Mouse (Mus musculus) liver, embryonic 12.5 days (tissue): Measurements from ENCODE around the gene Gzmd. TPM values are rescaled to one million over a fixed set of nuclear protein-coding genes. Genes with fewer than 3 reads are reported as not detected.
"Not testable (repeated sequence)": the region's sequence is repeated elsewhere in the genome, so short reads cannot be mapped to it uniquely, and the experiment has no call there.

Source experiments
- ATAC-seq: fragments of 200-750 bp; cut with Nextera tagmentation; 2 replicates; pipeline ENCODE4 v1.8.0; 2017; ENCODE audit warnings: moderate number of reproducible peaks, mild to moderate bottlenecking, moderate library complexity
- H3K27ac ChIP-seq: fragments of 300-500 bp; sonication (generic); 2 replicates; pipeline ENCODE4 v1.5.1; 2016; ENCODE audit warnings: mild to moderate bottlenecking
- H3K27me3 ChIP-seq: fragments of 300-500 bp; sonication (generic); replicated peaks from 2 replicates; pipeline ENCODE4 v1.6.1; 2016; ENCODE audit warnings: mild to moderate bottlenecking, moderate library complexity
- H3K36me3 ChIP-seq: fragments of 300-500 bp; sonication (generic); 2 replicates; pipeline ENCODE4 v1.6.1; 2016; ENCODE audit warnings: mild to moderate bottlenecking, moderate library complexity
- H3K4me1 ChIP-seq: fragments of 300-500 bp; sonication (generic); 2 replicates; pipeline ENCODE4 v1.6.1; 2016
- H3K4me2 ChIP-seq: fragments of 300-500 bp; sonication (generic); 2 replicates; pipeline ENCODE4 v1.6.1; 2016; ENCODE audit warnings: mild to moderate bottlenecking, moderate library complexity
- H3K4me3 ChIP-seq: fragments of 300-500 bp; sonication (generic); 2 replicates; pipeline ENCODE4 v1.5.1; 2016; ENCODE audit warnings: mild to moderate bottlenecking, moderate library complexity
- H3K9ac ChIP-seq: fragments of 300-500 bp; sonication (generic); 2 replicates; pipeline ENCODE4 v1.6.1; 2016; ENCODE audit warnings: mild to moderate bottlenecking, moderate library complexity
- H3K9me3 ChIP-seq: fragments of 300-500 bp; sonication (generic); replicated peaks from 2 replicates; pipeline ENCODE4 v1.6.1; 2016; ENCODE audit warnings: mild to moderate bottlenecking, moderate library complexity
- WGBS: fragments of 180-500 bp; shearing (Covaris S2); methylation state at CpG from one replicate; pipeline ENCODE4 v1.1.7; 2016; ENCODE audit not compliant: insufficient replicate concordance; 5-methylcytosine and 5-hydroxymethylcytosine counted together
- polyA plus RNA-seq: library from polyadenylated mRNA; unstranded; fragments of >200 nt; fragmentation: Nextera tagmentation; extraction: Ambion mirVana; gene quantifications from 2 replicates; pipeline ENCODE4 v1.2.1, GENCODE M21; 2016

The Gzmd gene
- polyA plus RNA-seq, 1 experiment from 2014 or later, result not detected

DNA sequence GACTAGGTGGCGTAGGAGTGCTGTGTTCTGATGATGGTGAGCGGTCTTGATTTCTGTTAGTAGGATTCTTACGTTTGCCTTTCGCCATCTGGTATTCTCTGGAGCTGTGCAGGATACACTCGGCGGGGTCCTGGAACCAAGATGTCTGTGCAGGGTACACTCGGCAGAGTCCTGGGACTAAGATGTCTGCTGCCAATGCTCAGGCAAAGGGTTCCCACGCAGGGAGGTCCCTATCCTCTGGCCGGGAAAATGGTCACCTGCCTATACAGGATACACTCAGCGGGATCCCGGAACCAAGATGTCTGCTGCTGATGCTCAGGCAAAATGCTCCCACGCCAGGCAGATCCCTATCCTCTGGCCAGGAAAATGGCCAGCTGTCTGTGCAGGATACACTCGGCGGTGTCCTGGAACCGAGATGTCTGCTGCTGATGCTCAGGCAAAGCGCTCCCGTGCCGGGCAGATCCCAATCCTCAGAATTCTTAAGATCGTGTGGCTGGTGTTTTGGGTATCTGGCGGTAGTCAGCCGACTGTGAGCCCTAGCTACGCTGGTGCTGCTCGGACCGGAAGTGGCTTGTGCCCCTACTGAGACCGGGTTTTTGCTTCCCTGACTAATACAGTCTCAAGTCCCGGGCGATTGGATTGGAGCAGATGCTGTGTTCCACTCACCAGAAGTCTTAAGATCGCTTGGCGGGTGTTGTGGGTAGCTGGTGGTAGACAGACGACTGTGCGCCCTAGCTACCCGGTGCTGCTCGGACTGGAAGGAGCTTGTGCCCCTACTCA, 16.7 kb downstream of the Gzmd start:
- H3K4me1 ChIP-seq, H3K27ac ChIP-seq, ATAC-seq, H3K27me3 ChIP-seq, H3K9me3 ChIP-seq, H3K9ac ChIP-seq, H3K36me3 ChIP-seq, H3K4me2 ChIP-seq, H3K4me3 ChIP-seq: not testable (repeated sequence)
- WGBS, result 73% methylated on average over 33 of the region's 33 CpGs

GRCm38 (mm10) chr14:56105447-56106180, 26.8 kb downstream of the Gzmd start:
- 73% methylated on average over 13 of the region's 13 CpGs for WGBS
- no peak for ATAC-seq
- H3K4me3 ChIP-seq, result no peak overlapping the region
- no peaks in the 10 kb centered on the region for H3K4me1 ChIP-seq
- no peak overlapping the region for H3K27ac ChIP-seq
- no peak overlapping the region for H3K4me2 ChIP-seq
- H3K9ac ChIP-seq, result no peak overlapping the region
- no peaks in the 10 kb centered on the region for H3K9me3 ChIP-seq
- H3K36me3 ChIP-seq, result no peaks in the 10 kb centered on the region
- H3K27me3 ChIP-seq, result no peaks in the 10 kb centered on the region

- no peak overlapping the region for H3K27ac ChIP-seq
- H3K9ac ChIP-seq, result no peak overlapping the region
- no peaks in the 10 kb centered on the region for H3K9me3 ChIP-seq
- ATAC-seq, result no peak
- H3K36me3 ChIP-seq, result no peaks in the 10 kb centered on the region
- H3K4me2 ChIP-seq, result no peak overlapping the region
- no peaks in the 10 kb centered on the region for H3K4me1 ChIP-seq
- H3K27me3 ChIP-seq, result no peaks in the 10 kb centered on the region
- no peak overlapping the region for H3K4me3 ChIP-seq
- WGBS, result 69% methylated on average over 5 of the region's 5 CpGs
Observed at GRCm38 (mm10) chr14:56105016-56105415, 27.4 kb downstream of the Gzmd start.

GRCm38 (mm10) chr14:56103452-56103851, 29.0 kb downstream of the Gzmd start:
- H3K27me3 ChIP-seq, result no peaks in the 10 kb centered on the region
- no peaks in the 10 kb centered on the region for H3K4me1 ChIP-seq
- H3K4me2 ChIP-seq, result no peak overlapping the region
- H3K4me3 ChIP-seq, result no peak overlapping the region
- no peak for ATAC-seq
- no peaks in the 10 kb centered on the region for H3K9me3 ChIP-seq
- H3K27ac ChIP-seq, result no peak overlapping the region
- WGBS, result 57% methylated on average over 3 of the region's 3 CpGs
- H3K9ac ChIP-seq, result no peak overlapping the region
- H3K36me3 ChIP-seq, result no peaks in the 10 kb centered on the region

GRCm38 (mm10) chr14:56102386-56102785, 30.0 kb downstream of the Gzmd start, which contains the start of gene Ctsg:
TSS of gene Ctsg (minus strand) at chr14:56102574.
- no peak within 1 kb of the TSS for H3K9ac ChIP-seq
- H3K9me3 ChIP-seq, result no peaks in the 10 kb centered on the region
- H3K4me1 ChIP-seq, result no peaks in the 10 kb centered on the region
- no peak within 1 kb of the TSS for H3K4me2 ChIP-seq
- H3K27ac ChIP-seq, result no peak within 1 kb of the TSS
- no peaks in the 10 kb centered on the region for H3K36me3 ChIP-seq
- no peak for ATAC-seq
- no peaks in the 10 kb centered on the region for H3K27me3 ChIP-seq
- 53% methylated on average over 10 of the region's 10 CpGs for WGBS
- no peak within 1 kb of the TSS for H3K4me3 ChIP-seq

GRCm38 (mm10) chr14:56098940-56099339, 33.5 kb downstream of the Gzmd start:
- H3K9me3 ChIP-seq, result no peaks in the 10 kb centered on the region
- no peaks in the 10 kb centered on the region for H3K36me3 ChIP-seq
- H3K27me3 ChIP-seq, result no peaks in the 10 kb centered on the region
- H3K4me3 ChIP-seq, result no peak overlapping the region
- H3K4me2 ChIP-seq, result no peak overlapping the region
- H3K4me1 ChIP-seq, result no peaks in the 10 kb centered on the region
- no peak for ATAC-seq
- WGBS, result 54% methylated on average over 4 of the region's 4 CpGs
- H3K27ac ChIP-seq, result no peak overlapping the region
- H3K9ac ChIP-seq, result no peak overlapping the region

- Histone ChIP-seq H3K9me3 (no peaks in the 10 kb centered on the region), H3K36me3 (no peaks in the 10 kb centered on the region), H3K4me1 (no peaks in the 10 kb centered on the region), H3K4me2 (no peak overlapping the region), H3K9ac (no peak overlapping the region), H3K27me3 (no peaks in the 10 kb centered on the region), H3K4me3 (no peak overlapping the region), H3K27ac (no peak overlapping the region)
- 53% methylated on average over 1 of the region's 1 CpGs for WGBS
- ATAC-seq, result no peak
Observed at GRCm38 (mm10) chr14:56097597-56097996, 34.8 kb downstream of the Gzmd start.

GRCm38 (mm10) chr14:56093353-56093752, 39.1 kb downstream of the Gzmd start:
- Histone ChIP-seq H3K4me3 (no peak overlapping the region), H3K9me3 (no peaks in the 10 kb centered on the region), H3K27ac (no peak overlapping the region), H3K9ac (no peak overlapping the region), H3K27me3 (no peaks in the 10 kb centered on the region), H3K4me1 (no peaks in the 10 kb centered on the region), H3K36me3 (no peaks in the 10 kb centered on the region), H3K4me2 (no peak overlapping the region)
- 32% methylated on average over 2 of the region's 2 CpGs for WGBS
- ATAC-seq, result no peak

- Histone ChIP-seq H3K27ac (no peak overlapping the region), H3K4me3 (no peak overlapping the region), H3K9ac (no peak overlapping the region), H3K27me3 (no peaks in the 10 kb centered on the region), H3K4me1 (no peaks in the 10 kb centered on the region), H3K9me3 (no peaks in the 10 kb centered on the region), H3K36me3 (no peaks in the 10 kb centered on the region), H3K4me2 (no peak overlapping the region)
- 32% methylated on average over 3 of the region's 3 CpGs for WGBS
- no peak for ATAC-seq
Observed at GRCm38 (mm10) chr14:56086711-56087110, 45.7 kb downstream of the Gzmd start.

DNA sequence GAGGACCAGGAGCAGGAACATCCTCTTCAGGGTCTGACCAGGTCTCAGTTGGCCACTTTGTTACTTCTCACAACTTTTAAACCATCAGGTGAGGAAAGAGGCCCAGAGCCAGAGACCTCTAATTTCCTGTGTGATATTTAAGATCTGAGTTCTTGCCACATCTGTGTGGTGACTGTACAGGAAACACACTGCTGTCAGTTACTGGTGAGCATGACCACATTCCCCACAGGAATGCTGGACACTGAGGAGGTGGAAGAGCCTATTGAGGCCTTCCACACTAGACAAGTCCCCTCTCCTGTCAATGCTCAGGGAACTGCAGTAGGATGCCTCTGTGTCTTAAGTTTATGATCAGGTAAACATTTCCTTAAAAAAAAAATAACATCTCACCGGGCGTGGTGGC, 47.2 kb downstream of the Gzmd start, which contains the start of gene Mcpt8:
TSS of gene Mcpt8 (minus strand) at position 107 of the 400 bp plus-strand sequence.
- Histone ChIP-seq H3K9me3 (no peaks in the 10 kb centered on the region), H3K4me1 (no peaks in the 10 kb centered on the region), H3K9ac (no peak within 1 kb of the TSS), H3K27me3 (no peaks in the 10 kb centered on the region), H3K4me2 (no peak within 1 kb of the TSS), H3K36me3 (no peaks in the 10 kb centered on the region), H3K4me3 (no peak within 1 kb of the TSS), H3K27ac (no peak within 1 kb of the TSS)
- 87% methylated on average over 2 of the region's 2 CpGs for WGBS
- no peak for ATAC-seq

- ATAC-seq, result no peak
- WGBS, result 61% methylated on average over 4 of the region's 4 CpGs
- Histone ChIP-seq H3K9me3 (no peaks in the 10 kb centered on the region), H3K27me3 (no peaks in the 10 kb centered on the region), H3K9ac (no peak overlapping the region), H3K4me2 (no peak overlapping the region), H3K27ac (no peak overlapping the region), H3K36me3 (no peaks in the 10 kb centered on the region), H3K4me3 (no peak overlapping the region), H3K4me1 (no peaks in the 10 kb centered on the region)
Observed at GRCm38 (mm10) chr14:56082016-56082415, 50.4 kb downstream of the Gzmd start.
